Mouse (Mus musculus): ENCODE results near the gene Stat3.

Stat3 gene

DNA sequence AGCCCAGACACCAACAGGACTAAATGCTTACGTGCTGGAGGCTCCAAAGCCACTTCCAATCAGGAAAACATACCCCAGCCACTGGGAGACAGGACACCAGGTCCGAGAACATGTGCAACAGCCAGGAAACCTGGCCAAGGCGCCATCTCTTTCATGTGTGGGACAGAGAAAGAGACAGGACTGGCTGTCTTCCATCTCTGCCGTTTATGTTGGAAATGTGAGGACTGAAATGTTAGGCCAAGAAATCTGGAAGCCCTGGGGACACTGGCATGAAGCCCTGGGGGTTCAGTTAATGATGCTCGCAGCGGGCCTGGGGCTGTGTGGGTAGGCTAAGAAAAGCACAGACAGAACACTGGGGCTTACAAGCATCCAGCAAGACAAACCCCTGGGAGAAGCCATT lies 48.9 kb downstream of the Stat3 start:
- no peak for DNase-seq (ENCODE audit: low spot score in 2 of 2)

DNA sequence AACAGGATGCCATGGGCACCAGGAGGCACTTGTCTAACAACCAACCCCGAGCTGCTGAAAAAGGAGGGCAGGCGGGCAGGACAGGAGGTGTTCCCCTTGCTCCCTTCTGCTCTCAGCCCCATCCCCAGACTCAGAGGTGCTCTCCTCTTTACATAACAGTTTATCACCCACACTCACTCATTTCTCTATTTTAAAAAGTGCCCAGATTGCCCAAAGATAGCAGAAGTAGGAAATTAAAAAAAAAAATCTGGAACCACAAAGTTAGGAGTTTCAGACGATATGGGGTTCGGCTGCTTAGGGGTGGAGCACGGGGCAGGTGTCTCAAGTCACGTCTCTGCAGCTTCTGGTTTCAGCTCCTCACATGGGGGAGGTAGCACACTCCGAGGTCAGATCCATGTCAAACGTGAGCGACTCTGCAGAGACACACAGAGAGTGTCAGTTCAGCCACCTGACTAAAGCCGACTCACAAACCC lies 51.0 kb downstream of the Stat3 start:
- DNase-seq (ENCODE audit: low spot score in 2 of 2) = no peak

DNA sequence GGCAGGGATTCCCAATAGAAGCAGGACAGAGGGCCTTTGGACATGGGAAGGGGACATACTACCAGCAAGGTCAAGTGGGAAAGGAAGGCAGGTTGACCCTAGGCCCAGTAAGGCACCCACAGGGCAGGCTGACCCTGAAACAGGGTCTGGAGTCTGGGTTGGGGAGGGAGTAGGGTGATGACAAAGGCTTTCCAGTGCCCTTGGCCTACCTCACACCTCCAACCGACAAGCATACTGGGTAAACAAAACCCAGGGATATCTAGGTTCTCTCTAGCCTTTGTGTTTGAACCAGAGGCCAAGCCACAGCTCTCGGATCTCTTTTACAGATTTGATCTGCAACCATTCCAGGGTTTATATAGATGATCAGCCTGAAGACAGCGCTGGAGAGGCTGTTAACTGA lies 51.6 kb downstream of the Stat3 start:
- no peak for DNase-seq (ENCODE audit: low spot score in 2 of 2)

DNA sequence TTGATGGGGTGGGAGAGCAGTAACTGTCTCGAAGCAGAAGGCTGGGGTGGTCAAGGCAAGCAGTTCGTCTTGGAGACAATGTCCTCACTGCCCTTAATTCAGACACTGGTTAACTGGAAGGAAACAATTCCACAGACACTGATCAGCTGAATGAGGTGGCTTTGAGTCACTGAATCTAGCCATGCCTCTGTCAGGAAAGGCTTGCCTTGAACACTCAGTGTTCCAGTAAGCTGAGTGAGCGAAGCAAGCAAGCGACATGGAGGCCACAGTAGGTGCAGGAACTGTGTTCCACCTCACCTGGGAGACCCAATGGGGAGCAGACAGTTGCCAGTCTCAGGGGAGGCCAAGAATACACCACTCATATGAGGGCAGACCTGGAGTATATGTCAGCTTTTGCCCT lies 52.1 kb downstream of the Stat3 start:
- DNase-seq (ENCODE audit: low spot score in 2 of 2) = no peak

DNA sequence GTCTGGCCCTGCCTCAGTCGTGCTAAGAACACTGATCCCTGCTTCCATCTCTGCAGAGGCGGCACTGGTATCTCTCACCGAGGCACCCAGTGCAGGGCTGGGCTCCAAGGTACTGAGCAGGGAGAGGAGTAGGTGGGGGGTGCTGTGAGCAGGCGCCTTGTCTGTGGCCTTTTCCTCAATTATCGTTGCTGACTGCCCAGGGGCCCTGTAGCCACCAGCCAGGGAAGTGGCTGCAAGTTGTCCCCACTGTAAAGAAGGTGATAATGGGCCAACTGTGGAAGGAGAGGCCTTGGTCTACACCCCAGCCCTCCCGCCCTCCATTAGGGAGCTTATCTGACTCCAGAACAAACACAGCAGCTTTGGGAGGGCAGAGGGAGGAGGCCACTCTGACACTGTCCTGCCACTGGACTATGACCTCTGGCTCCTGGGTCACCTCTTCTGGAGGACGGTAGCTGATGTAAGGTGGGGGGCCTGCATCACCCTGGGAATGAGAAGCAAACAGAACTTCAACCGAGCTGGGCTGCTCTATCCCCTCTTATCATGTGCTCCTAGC lies 53.1 kb downstream of the Stat3 start:
- no peak for DNase-seq (ENCODE audit: low spot score in 2 of 2)

DNA sequence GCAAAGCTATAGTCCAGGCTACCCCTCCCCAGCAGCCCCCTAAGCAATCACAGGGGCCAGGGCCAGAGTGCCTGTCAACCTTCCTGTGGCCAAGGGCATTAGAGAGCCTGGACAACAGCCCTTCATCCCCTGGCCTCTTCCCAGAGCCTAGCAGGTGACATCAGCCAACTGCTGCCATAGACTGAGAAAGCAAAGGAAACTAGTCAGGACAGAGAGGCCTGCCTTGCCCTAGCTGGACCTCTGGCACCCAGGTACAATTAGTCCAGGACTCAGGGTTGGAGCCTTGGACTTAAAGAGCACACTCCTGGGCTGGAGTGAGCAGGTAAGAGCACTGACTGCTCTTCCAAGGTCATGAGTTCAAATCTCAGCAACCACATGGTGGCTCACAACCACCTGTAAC lies 53.9 kb downstream of the Stat3 start:
- no peak for DNase-seq (ENCODE audit: low spot score in 2 of 2)

DNA sequence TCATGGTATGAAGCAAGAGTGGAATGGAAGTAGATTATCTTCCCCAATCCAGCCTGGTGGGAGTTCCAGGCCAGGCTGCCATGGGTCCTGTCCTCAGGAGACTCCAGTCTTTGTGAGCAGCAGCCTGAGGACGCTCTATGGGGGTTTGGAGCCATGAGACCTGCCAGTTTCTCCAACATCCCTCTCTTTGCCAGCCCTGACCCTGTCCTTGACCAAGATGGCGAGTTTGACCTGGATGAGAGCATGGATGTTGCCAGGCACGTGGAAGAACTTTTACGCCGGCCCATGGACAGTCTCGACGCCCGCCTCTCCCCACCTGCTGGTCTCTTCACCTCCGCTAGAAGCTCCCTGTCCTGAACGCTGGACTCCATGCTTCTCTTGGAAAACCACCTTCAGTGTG lies 55.7 kb downstream of the Stat3 start:
- no peak for DNase-seq (ENCODE audit: low spot score in 2 of 2)

DNA sequence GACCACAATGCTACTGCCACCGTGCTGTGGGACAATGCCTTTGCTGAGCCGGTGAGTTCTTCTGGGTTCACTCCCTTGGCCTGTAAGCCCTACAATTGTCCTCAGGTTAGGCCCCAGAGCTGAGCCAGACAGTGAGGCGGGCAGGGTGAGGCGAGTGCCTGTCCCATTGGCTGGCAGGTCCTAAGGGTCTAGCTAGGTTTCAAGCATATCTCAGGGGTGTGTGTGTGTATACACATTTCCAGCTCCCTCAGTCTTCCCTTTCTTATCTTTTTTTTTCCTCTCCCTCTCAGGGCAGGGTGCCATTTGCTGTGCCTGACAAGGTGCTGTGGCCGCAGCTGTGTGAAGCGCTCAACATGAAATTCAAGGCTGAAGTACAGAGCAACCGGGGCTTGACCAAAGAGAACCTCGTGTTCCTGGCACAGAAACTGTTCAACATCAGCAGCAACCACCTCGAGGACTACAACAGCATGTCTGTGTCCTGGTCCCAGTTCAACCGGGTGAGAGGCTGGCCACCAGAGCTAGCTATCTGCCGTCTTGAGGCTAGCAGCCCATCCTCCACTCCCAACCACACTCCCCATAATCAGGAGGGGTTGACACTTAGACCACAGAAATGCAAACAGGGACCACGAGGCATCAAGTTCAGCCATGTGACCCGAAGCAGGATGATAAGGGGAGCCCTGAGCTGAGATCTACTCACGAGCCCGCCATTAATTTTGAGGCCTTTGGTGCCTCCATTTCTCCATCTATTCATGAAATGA lies 59.8 kb downstream of the Stat3 start:
- no peak for DNase-seq (ENCODE audit: low spot score in 2 of 2)

DNA sequence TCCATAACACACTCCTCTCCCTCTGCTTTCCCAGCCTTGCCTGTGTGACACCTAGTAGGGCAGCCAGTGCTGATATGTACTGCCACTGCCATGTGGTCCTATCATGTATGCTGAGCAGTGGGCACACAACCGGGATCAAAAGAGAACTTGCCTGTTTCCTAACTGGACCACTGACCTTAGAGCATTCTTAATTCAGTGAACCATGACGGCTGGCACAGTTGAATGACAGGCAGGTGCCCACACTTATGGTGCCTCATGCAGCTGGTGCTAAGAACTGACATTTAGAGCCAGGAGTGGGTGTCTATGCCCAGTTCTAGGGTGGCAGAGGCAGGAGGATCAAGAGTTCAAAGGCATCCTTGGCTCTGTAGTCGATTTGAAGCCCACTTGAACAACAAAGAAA lies 63.6 kb downstream of the Stat3 start:
- DNase-seq (ENCODE audit: low spot score in 2 of 2) = no peak

DNA sequence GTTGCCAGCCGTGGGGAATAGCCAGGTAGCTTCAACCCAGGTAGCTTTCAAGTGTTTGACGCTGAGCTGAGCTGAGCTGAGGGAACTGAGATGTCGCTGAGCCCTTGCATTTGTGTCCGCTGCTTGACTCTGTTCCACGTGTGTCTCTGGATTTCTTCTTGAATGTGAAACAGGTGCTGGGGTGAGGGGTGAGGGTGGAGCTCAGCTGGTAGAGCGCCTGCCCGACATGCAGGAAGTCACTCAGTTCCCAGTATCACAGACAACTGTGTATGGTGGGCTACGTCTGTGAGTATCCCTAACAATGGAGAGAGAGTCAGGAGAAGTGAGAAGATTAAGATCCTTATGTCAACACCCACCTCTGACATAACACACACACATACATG lies 68.4 kb downstream of the Stat3 start:
- DNase-seq (ENCODE audit: low spot score in 2 of 2) = no peak

DNA sequence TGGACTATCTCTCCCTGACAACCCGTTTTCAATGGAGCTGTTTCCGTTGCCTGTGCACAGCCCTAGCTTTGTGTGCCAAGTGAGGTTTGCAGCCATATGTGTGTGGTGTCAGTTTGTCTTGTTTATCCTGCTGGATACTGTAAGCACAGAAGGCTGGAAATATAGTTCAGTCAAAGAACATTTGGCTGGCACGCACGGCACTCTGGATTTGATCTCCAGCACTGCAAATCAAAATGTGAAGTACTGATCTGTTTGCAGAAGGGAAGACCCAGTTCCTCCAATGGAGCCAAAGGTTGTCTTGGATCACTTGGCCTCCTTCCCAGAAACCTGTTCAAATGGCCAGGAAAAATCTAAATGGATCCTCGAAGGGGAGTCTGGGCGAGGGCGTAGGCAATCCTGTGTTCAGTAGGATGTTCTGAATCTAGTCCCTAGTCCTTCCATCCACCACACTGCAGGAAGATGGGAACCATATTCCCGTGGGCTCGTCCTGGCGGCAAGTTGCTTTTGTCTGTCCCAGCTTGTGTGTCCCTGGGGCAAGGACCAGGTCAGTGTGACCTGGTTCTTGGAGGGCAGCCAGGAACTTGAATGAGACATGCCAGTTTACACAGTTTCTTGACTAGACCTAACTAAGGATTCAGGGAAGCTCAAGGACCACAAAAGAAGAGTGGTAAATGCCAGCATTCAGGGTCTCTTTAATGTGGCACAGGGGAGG lies 68.9 kb downstream of the Stat3 start:
- no peak for DNase-seq (ENCODE audit: low spot score in 2 of 2)

DNA sequence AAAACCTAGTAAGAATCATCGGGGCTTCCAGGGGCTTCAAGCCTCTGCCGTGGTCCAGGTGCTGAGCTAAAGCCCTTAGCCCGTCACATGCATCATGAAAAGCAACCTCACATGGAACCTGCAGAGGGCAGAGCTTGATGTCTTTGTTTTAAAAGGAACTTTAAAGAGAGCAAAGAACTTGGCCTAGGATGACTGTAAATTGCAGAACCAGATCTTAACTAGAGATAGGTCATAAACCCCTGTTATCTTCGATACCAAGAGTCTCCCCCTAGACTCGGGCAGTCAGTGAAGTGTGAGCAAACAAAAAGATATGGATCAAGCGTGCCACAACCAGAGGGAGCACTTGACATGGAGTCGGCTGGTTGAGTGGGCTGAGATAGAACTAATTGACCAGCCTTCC lies 73.7 kb downstream of the Stat3 start:
- DNase-seq (ENCODE audit: low spot score in 2 of 2) = no peak

DNA sequence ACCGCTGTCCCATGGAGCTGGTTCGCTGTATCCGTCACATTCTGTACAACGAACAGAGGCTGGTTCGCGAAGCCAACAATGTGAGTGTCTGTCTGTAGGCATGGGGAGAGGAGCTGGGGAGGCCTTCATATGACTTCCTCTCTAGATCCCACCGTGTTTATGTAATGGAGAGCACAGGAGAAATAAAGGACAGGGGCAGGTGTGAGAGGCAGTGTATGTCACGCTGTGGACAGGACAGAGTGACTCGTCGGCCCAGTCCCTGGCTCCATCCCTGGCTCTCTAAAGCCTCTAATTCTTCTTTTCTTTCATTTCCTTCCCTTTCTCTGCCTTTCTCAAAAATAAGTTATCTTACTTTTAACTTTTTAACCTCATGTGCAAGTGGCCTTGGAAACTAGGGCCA lies 76.2 kb downstream of the Stat3 start:
- DNase-seq (ENCODE audit: low spot score in 2 of 2) = no peak

DNA sequence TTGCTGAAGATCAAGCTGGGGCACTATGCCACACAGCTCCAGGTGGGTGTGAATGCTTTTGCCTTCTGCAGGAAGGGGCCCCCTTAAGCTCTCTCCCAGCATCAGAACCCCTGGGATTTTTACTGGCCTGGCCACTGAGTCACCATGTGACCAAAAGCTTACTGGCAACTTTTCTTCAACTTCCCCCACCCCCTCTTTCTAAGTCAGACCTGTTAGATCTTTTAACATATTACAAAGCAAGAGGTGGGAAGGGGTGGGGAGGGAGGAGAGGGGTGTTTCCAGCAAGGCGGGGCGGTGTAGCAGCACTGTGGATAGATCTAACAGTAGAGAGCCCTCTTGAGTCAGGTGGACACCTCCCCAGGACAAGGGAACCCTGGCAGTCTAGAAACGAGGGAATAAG lies 77.5 kb downstream of the Stat3 start:
- no peak for DNase-seq (ENCODE audit: low spot score in 2 of 2)

DNA sequence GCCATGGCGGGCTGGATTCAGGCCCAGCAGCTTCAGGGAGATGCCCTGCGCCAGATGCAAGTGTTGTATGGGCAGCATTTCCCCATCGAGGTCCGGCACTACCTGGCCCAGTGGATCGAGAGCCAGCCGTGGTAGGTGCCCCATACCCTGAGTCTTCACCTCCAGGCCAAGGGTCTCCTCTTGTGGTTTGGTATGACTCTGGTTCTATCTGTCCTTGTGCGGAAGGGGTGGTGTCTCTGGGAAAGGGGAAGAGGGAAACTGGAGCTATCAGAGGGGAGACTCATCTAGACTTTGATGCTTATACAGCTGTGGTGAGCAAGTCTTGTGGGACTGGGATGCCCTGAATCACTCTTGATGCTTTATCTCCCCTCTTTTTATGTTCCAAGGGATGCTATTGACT lies 78.0 kb downstream of the Stat3 start:
- DNase-seq (ENCODE audit: low spot score in 2 of 2) = no peak

DNA sequence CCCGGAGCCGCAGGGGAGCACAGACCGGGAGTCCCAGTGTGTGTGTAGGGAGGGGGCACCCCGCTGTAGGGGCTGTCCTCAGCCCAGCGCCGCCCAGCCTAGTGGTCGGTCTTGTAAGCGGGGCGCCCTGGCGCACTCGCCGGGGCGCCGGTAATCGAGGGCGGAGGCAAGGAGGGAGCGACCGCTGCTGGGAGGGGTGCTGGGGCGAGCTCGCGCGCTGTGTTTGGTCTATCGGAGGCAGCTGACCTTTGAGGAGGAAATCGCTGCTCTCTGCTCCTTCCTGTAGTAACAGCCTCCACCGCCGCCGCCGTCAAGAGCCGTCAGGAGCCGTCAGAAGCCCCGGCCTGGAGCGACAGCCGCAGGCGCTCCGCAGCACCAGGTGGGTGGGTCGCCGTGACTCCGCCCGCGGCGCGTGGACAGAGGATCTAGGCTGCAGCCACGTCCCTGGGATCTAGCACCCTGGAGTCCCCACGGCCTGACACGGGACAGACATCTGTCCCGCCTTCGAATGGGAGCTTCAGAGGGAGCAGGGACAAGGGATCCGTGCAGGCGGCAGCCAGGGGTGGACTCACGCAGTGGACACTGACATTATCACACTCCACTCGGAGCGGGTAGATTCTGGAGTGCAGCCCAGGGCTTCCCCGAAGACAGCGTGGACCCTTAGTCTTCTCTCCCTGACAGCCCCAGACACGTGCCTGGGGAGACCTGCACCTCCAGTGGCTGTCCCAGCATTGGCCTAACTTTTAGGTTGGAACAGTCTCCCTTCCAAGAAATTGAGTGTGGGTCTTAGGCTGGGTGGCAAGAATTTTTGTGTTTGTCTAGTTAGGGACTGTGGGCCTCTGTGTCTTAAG lies 78.9 kb downstream of the Stat3 start:
- DNase-seq (ENCODE audit: low spot score in 2 of 2) = peak; percentile 34 to 42

DNA sequence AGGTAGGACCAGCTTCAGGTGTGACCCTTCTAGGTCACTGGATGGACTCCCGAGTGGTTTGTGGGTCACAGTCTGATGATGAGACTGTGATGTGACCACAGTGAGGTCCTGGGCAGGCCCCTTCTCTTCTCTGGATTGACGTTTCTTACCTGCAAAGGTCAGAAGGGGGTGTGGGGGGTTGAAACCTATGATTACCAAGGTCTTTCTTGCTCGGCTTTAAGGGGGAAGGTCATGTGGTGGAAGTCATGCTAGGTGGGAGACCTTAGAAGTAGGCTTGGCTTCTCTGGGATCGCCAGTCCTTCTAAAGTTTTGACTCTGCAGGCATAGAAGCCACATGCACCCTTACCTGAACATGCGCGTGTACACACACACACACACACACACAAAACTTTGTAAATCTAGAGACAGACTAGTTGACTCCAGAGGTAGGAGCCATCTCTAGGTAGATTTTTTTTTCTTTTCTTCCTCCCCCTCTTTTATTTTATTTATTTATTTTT lies 79.7 kb downstream of the Stat3 start:
- DNase-seq (ENCODE audit: low spot score in 2 of 2) = no peak

DNA sequence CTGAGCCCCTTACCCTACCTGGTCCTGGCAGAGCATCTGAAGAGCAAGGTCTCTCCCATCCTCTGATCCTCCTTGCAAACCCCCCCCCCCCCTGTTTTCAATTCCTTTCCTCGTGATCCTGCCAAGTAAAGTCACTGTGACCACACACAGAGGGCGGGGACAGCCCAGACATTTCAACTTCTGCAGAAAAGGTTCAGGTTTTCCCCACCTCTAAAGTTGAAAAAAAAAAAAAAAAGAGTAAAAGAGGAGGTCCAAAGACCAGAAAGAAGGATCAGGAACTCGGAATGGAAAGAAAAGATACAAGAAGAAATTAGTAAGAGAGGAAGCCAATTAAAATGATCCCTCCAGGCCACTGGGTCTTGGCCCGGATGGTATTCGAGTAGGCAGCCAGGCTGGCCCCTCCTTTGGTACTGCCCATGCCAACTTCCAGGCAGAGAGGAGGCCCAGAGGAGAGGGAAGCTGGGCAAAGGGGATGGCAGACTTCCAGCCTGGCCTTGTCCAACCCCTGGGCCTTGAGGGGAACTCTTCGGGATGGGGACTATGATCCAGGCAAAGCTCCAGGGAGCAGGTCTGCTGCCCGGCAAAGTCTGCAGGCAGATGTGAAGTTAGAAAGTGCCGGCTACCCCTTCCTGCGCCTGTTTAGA lies 80.3 kb downstream of the Stat3 start, which contains the start of gene Stat5a:
Gene Stat5a (plus strand): TSS at position 417 of the 644 bp plus-strand sequence.
- peak; percentile 45 to 56 for DNase-seq (ENCODE audit: low spot score in 2 of 2)

DNA sequence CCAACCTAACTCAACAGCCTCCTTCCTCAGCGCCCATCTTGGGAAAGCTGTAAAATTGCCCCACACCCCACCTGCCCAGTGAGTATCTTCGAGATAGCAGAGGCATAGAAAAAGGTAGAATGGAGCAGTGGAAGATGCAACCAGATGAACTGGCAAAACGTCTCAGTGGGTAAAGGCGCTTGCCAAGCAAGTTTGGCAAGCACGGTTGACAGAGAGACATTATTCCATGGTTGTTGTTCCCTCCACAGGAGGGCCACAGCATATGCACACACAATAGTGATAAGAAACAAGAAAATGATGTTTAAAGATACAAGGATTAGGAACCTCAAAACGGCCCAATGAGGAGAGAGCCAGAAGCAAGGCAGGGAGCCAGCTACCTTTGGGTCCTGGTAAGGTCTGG lies 81.4 kb downstream of the Stat3 start:
- no peak for DNase-seq (ENCODE audit: low spot score in 2 of 2)

DNA sequence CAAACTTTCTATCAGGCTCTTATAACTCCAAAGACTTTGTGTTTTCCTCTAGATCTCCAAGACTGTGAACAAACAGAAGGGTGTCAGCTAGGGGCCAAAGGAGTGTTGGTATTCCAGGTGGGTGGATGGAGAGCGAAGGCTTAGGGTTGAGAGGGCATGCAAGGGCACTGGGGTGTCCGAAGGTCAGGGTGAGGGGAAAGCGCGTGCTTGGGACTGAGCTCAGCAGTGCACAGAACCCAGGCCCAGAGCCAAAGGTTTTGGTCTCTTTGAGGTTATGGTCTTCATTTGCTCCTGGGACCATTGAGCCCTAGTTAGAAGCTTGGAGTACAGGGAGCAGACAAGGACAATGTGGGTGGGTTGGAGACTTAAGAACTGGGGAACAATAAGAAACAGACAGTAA lies 84.2 kb downstream of the Stat3 start:
- DNase-seq (ENCODE audit: low spot score in 2 of 2) = no peak

DNA sequence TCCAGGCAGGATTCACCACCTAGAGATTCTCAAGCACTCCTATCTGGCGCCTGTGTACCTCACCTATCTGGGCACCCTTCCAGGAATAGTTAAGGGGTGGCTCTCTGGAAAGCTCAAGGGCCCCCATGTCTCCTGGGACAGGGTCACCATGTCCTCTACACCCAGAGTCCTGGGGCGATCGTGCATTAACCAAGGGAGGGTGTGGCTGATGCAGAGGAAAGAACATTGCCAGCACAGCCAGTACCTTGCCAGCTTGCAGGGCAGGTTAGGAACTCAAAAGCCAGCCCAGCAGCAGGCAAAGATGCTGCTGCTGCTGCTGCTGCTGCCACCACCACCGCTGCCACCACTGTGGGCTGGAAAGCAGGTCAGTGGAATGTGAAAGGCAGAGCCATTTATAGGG lies 85.1 kb downstream of the Stat3 start:
- DNase-seq (ENCODE audit: low spot score in 2 of 2) = no peak
